Mouse (Mus musculus) kidney, postnatal 0 days (tissue): ENCODE results near the gene Rexo1. TPM values are rescaled to one million over a fixed set of nuclear protein-coding genes. Genes with fewer than 3 reads are reported as not detected.
A peak's percentile ranks its signal among the peaks of the same experiment; 100 is the strongest.

Source experiments
- ATAC-seq: fragments of 200-750 bp; cut with Nextera tagmentation; replicated peaks from 2 replicates; pipeline ENCODE4 v1.8.0; 2017; ENCODE audit warnings: low read depth, moderate number of reproducible peaks, moderate TSS enrichment, moderate library complexity; ENCODE audit not compliant: low FRiP score
- DNase-seq: peaks from one replicate; pipeline ENCODE4 v3.0.0-alpha.2; 2016; ENCODE audit warnings: low spot score
- H3K27ac ChIP-seq: fragments of 300-500 bp; sonication (generic); 2 replicates; pipeline ENCODE4 v1.5.1; 2014; ENCODE audit warnings: mild to moderate bottlenecking
- H3K27me3 ChIP-seq: fragments of 300-500 bp; sonication (generic); 2 replicates; pipeline ENCODE4 v1.6.1; 2014; ENCODE audit warnings: low read length, mixed read lengths; ENCODE audit not compliant: insufficient read depth
- H3K36me3 ChIP-seq: fragments of 300-500 bp; sonication (generic); 2 replicates; pipeline ENCODE4 v1.6.1; 2014; ENCODE audit warnings: low read length, mixed read lengths; ENCODE audit not compliant: insufficient read depth
- H3K4me1 ChIP-seq: fragments of 300-500 bp; sonication (generic); replicated peaks from 2 replicates; pipeline ENCODE4 v1.6.1; 2014; ENCODE audit warnings: antibody characterized with exemption, low read length, mixed read lengths; ENCODE audit not compliant: insufficient read depth
- H3K4me2 ChIP-seq: fragments of 300-500 bp; sonication (generic); 2 replicates; pipeline ENCODE4 v1.6.1; 2014; ENCODE audit warnings: mild to moderate bottlenecking, low read length, moderate library complexity, mixed read lengths
- H3K4me3 ChIP-seq: fragments of 300-500 bp; sonication (generic); replicated peaks from 2 replicates; pipeline ENCODE4 v1.5.1; 2014; ENCODE audit warnings: low read depth, low read length
- H3K9ac ChIP-seq: fragments of 300-500 bp; sonication (generic); 2 replicates; pipeline ENCODE4 v1.6.1; 2014; ENCODE audit warnings: low read depth, low read length
- H3K9me3 ChIP-seq: fragments of 300-500 bp; sonication (generic); replicated peaks from 2 replicates; pipeline ENCODE4 v1.6.1; 2016; ENCODE audit warnings: low read length, inconsistent platforms, mixed read lengths
- CTCF ChIP-seq: IDR thresholded peaks from 2 replicates; pipeline ENCODE4 v1.5.1; 2016; ENCODE audit warnings: antibody characterized with exemption, low read depth, mild to moderate bottlenecking, moderate library complexity
- WGBS: fragments of 180-500 bp; shearing (Covaris S2); extraction: QIAGEN DNeasy Blood & Tissue Kit; methylation state at CpG from one replicate; pipeline ENCODE4 v1.1.7; 2014; 5-methylcytosine and 5-hydroxymethylcytosine counted together
- polyA plus RNA-seq: library from polyadenylated mRNA; unstranded; fragments of >200 nt; fragmentation: Nextera tagmentation; extraction: Ambion mirVana; gene quantifications from 2 replicates; pipeline ENCODE4 v1.2.1, GENCODE M21; 2015

Rexo1 gene
- polyA plus RNA-seq, 1 experiment from 2014 or later = 17.3 TPM

DNA sequence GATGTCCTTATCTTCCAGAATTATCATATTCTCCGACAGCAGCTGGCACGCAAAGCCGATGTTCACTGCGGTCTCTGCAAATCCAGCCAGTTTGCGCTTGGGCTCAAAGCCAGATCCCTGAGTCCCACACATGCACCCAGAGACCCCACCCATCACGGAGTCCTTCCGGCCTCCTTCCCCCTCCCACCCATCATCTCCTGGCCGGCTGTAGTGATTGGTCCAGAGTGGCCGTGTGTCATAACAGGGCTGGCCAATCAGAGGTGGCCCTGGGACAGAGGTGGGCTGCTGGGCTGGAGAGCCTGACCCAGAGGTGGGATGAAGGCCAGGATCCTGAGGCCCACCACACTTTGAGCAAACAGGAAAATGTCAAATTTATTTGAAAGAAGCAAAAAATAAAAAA lies 35.2 kb downstream of the Rexo1 start:
- Histone ChIP-seq H3K27me3 (no peaks in the 10 kb centered on the region), H3K4me1 (no peaks in the 10 kb centered on the region), H3K27ac (no peak overlapping the region), H3K9ac (no peak overlapping the region), H3K4me2 (no peak overlapping the region), H3K9me3 (no peaks in the 10 kb centered on the region), H3K4me3 (no peak overlapping the region), H3K36me3 (no peaks in the 10 kb centered on the region)
- DNase-seq (peak; percentile 37), ATAC-seq (0 out of 2 replicates have a peak, but pooled peaks have one; percentile 29)
- no peak for TF ChIP-seq CTCF
- 27% methylated on average over 9 of the region's 9 CpGs for WGBS

DNA sequence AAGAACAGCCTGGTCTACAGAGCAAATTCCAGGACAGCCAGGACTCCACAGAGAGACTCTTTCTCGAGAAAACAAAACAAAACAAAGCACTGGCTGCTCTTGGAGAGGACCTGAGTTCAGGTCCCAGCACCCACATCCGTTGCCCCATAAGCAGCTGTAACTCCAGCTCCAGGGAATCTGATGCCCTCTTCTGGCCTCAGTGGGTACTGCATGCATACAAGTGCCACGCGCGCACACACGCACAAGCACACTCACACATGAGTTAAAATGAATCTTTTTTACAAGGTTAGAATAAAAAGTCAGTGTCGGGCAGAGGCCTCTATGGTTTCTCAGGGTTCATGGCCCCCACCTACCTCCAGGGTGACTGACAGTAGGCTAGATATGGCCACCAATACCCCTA lies 38.1 kb downstream of the Rexo1 start:
- no peak for ATAC-seq
- no peak overlapping the region for H3K4me2 ChIP-seq
- TF ChIP-seq CTCF = peak; percentile 39
- H3K9me3 ChIP-seq = 0 out of 2 replicates have a peak, but pooled peaks cover 4% of the 10 kb centered on the region
- H3K4me1 ChIP-seq = no peaks in the 10 kb centered on the region
- 97% methylated on average over 7 of the region's 7 CpGs for WGBS
- no peak overlapping the region for H3K27ac ChIP-seq
- DNase-seq = no peak
- H3K9ac ChIP-seq = no peak overlapping the region
- no peaks in the 10 kb centered on the region for H3K36me3 ChIP-seq
- no peak overlapping the region for H3K4me3 ChIP-seq
- H3K27me3 ChIP-seq = no peaks in the 10 kb centered on the region

DNA sequence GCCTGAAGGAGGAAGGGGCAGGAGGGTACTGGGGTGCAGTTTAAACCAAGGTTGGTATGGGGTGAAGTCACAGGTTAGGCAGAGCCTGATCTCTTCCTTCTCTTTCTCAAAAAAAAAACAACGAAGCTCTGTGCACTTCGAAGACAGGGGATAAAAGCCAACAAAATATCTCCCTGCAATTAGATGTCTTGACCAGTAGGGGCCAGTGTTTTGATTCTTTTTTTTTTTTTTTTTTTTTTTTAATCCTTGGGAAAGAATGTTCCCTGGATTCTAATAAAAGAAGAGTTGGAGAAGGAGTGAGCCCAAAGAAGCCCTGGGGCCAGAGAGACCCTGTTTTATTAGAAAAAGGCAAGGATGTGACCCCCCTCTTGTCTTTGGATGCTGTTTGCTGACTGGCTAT lies 42.1 kb downstream of the Rexo1 start:
- peak; percentile 50 for TF ChIP-seq CTCF
- no peak for DNase-seq
- 66% methylated on average over 2 of the region's 2 CpGs for WGBS

DNA sequence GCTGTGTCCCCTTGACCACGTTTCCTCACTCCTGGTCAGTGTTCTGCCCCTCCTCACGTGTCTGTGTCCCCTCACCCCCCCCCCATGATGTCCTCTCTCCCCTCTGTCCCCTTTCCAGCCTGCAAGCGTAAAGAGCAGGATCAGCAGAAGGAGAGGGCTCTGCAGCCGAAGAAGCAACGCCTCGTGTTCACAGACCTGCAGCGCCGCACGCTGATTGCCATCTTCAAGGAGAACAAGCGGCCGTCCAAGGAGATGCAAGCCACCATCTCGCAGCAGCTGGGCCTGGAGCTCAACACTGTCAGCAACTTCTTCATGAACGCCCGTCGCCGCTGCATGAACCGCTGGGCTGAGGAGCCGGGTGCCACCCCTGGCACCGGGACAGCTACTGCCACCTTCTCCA lies 47.6 kb downstream of the Rexo1 start:
- no peak for TF ChIP-seq CTCF
- H3K27me3 ChIP-seq = peaks cover 24% of the 10 kb centered on the region
- DNase-seq (no peak), ATAC-seq (no peak)
- H3K9ac ChIP-seq = no peak overlapping the region
- no peaks in the 10 kb centered on the region for H3K9me3 ChIP-seq
- no peak overlapping the region for H3K27ac ChIP-seq
- H3K4me3 ChIP-seq = no peak overlapping the region
- H3K4me2 ChIP-seq = peak overlapping the region; percentile 32; the same call in 1 of the 2 replicates
- 2% methylated on average over 19 of the region's 19 CpGs for WGBS
- H3K36me3 ChIP-seq = no peaks in the 10 kb centered on the region
- 0 out of 2 replicates have a peak, but pooled peaks cover 4% of the 10 kb centered on the region for H3K4me1 ChIP-seq

More for the DNA sequence above, 42.1 kb downstream of the Rexo1 start:
- Histone ChIP-seq H3K36me3 (no peaks in the 10 kb centered on the region), H3K9me3 (0 out of 2 replicates have a peak, but pooled peaks cover 4% of the 10 kb centered on the region), H3K4me2 (no peak overlapping the region), H3K27ac (no peak overlapping the region), H3K27me3 (peaks cover 4% of the 10 kb centered on the region), H3K9ac (no peak overlapping the region), H3K4me3 (no peak overlapping the region), H3K4me1 (no peaks in the 10 kb centered on the region)
- no peak for ATAC-seq

DNA sequence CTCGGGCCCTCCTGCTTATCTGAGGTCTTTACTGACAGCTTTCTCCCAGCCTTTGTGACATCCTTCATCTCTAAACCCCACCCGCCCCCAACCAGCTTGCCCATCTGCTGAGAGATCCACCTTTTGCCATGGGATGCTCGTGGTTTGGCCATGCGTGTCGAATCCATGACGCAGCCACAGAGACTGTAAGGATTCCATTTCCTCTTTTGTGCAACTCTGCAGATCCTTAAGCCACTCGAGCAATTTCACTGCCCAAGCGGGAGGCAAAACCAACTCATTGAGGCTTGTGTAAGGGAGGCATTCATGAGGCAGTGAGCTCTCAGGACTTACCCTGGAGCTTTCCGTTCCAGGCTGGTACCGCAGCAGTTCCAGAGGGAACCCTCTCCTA lies 51.1 kb downstream of the Rexo1 start:
- Histone ChIP-seq H3K27ac (no peak overlapping the region), H3K9me3 (no peaks in the 10 kb centered on the region), H3K4me2 (peak overlapping the region; percentile 63; the same call in 1 of the 2 replicates), H3K4me1 (0 out of 2 replicates have a peak, but pooled peaks cover 4% of the 10 kb centered on the region), H3K27me3 (peaks cover 38% of the 10 kb centered on the region), H3K36me3 (no peaks in the 10 kb centered on the region), H3K4me3 (no peak overlapping the region), H3K9ac (no peak overlapping the region)
- ATAC-seq (no peak), DNase-seq (no peak)
- TF ChIP-seq CTCF = no peak
- WGBS = 44% methylated on average over 10 of the region's 10 CpGs

DNA sequence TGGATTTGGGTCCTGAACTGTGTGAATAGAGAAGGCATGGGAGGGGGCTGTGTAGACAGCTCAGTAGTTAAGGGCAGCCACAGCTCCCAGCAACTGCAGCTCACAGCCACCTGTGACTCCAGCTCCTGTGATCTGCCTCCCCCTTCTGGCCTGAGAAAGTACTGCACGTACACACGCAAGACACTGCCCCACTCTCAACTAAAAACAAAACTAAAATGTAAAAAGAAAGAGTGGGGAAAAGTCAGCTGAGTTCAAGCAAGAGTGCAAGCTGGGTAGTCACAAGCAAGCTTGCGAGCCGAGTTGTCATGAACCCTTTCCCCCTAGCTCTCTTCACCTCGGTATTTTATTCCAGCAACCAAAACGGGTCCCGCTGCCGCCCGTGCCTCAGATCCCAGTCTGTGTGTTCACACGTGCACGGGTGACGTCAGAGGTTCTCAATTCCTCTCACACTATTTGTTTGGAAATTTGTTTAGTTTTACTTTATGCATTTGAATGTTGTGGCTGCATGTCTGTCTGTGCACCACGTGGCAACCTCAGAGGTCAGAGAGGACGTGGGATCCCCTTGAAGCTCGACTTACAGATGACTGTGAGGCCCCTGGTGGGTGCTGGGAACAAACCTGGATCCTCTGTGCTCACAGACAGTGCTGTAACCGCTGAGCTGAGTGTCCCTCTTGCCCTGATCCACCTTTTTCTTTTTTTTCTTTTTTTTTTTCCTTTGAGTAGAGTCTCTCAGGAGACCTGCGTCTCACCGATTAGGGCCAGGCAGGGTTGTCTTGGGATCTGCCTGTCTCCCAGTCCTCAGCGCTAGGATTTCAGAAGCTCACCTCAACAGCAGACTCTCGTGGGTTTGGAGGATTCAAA lies 51.7 kb downstream of the Rexo1 start:
- ATAC-seq = peak; percentile 53
- H3K4me3 ChIP-seq = peak overlapping the region; percentile 37
- 0 out of 2 replicates have a peak overlapping the region, but pooled peaks have one; percentile 31 for H3K9ac ChIP-seq

More for the DNA sequence above, 51.7 kb downstream of the Rexo1 start:
- 7% methylated on average over 20 of the region's 20 CpGs for WGBS
- H3K4me2 ChIP-seq = peak overlapping the region; percentile 63
- H3K27ac ChIP-seq = no peak overlapping the region
- no peaks in the 10 kb centered on the region for H3K36me3 ChIP-seq
- TF ChIP-seq CTCF = peak; percentile 94
- peak; percentile 80 for DNase-seq
- H3K27me3 ChIP-seq = peaks cover 43% of the 10 kb centered on the region
- 0 out of 2 replicates have a peak, but pooled peaks cover 4% of the 10 kb centered on the region for H3K4me1 ChIP-seq
- H3K9me3 ChIP-seq = no peaks in the 10 kb centered on the region
